Mouse (Mus musculus) erythroblast, embryonic 14.5 days (primary cell): ENCODE results near the gene Art4.

Experiments
- GATA1 ChIP-seq: IDR thresholded peaks from 2 replicates; pipeline ENCODE4 v1.6.1; 2012; ENCODE audit warnings: low read length, inconsistent platforms, mixed read lengths
- TAL1 ChIP-seq: IDR thresholded peaks from 3 replicates; pipeline ENCODE4 v1.6.1; 2012; ENCODE audit warnings: low read length, inconsistent platforms, mixed read lengths

DNA sequence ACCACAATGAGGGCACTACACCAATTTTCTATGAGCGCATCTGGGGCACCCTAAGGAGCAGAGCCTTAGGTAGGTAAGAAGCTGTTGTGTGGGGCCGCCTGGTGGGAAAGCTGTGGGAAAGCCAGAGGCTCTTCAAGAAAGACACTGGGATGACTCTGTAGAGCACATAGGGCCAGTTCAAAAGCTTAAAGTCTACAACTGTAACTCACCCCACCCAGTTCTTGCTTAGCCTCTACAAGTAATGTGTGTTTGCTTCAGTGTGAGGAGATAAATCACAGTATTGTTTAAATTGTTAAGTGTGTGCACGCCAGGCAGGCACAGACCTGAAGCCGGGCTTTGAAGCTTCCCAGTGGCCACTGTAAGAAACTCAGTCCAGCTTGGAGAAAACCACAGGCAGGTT is 8.6 kb upstream of the Art4 start:
- no peak for TF ChIP-seq TAL1
- no peak for TF ChIP-seq GATA1
